Comparison of ENCODE assay signal across 36 mouse cellular contexts in the genomic region with DNA sequence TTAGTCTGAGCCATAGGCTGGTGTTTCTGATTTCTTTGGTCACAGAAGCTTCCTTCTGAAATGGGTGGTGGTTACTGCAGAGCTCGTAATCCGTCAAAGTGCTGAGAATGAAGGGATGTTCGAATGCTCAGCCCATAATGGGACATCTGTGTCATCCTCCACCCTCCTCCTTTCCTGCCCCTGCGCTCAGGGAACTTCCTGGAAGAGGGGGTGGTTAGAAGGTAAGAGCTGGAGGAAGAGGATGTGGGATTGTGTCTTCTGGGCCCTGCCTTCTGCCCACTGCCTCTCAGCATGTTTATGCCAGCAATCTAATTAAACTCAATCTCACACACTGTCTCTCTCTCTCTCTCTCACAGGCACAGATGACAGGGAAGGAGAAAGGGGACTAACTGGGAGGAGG. TPM values are rescaled to one million over a fixed set of nuclear protein-coding genes. Genes with fewer than 3 reads are reported as not detected.
DNase-seq lines count a peak whose midpoint lies in the region; ATAC-seq and TF ChIP-seq lines count a peak whose summit lies in the region.
"Had no signal": no experiment of that assay in that cellular context is flagged by ENCODE, and none has a peak within 500 bp of the region (broad histone marks: within the 10 kb centered on the region; RNA-seq: fewer than 3 reads in every experiment).

No protein-coding gene starts in this region.

- no peak for TF ChIP-seq POLR2A in cerebellum, adult 2 months (IDR thresholded peaks at IDR 0.05; ENCODE audit: borderline replicate concordance, insufficient read depth, low read length)

- TF ChIP-seq CTCF in cerebellum, adult 2 months (IDR thresholded peaks at IDR 0.05; ENCODE audit: borderline replicate concordance, insufficient read depth, low read depth, low read length): no peak
- TF ChIP-seq CTCF in intestine, postnatal 0 days (IDR thresholded peaks at IDR 0.05; ENCODE audit: low read depth): no peak

- H3K4me2 ChIP-seq in intestine, postnatal 0 days (replicated peaks; ENCODE audit: low read depth): no peak overlapping the region
- H3K4me2 ChIP-seq: forebrain, embryonic 13.5 days; heart, embryonic 12.5 days; heart, embryonic 15.5 days; hindbrain, embryonic 13.5 days had no signal

- ATAC-seq in frontal cortex, adult (ENCODE audit: low TSS enrichment): peak; percentile 51
- peak; percentile 81 for ATAC-seq in activated CD4-positive, CD25-positive, alpha-beta regulatory T cell, adult 4 months
- ATAC-seq in intestine, postnatal 0 days: no peak
- ATAC-seq: forebrain, embryonic 13.5 days; forebrain, embryonic 16.5 days; hindbrain, embryonic 16.5 days; Patski had no signal

- H3K4me3 ChIP-seq in cerebellum, adult 2 months (replicated peaks; ENCODE audit: insufficient read depth, low read depth, low read length): no peak overlapping the region
- no peak overlapping the region for H3K4me3 ChIP-seq in intestine, postnatal 0 days (ENCODE audit: low read depth, low read length)
- H3K4me3 ChIP-seq: forebrain, embryonic 10.5 days; forebrain, embryonic 13.5 days; heart, embryonic 12.5 days; heart, embryonic 15.5 days; hindbrain, embryonic 10.5 days; hindbrain, embryonic 13.5 days had no signal

- no peaks in the 10 kb centered on the region for H3K9me3 ChIP-seq in intestine, postnatal 0 days (ENCODE audit: control insufficient read depth)
- H3K9me3 ChIP-seq: forebrain, embryonic 10.5 days; forebrain, embryonic 13.5 days; G1E; heart, embryonic 12.5 days; heart, embryonic 15.5 days; hindbrain, embryonic 10.5 days; hindbrain, embryonic 13.5 days had no signal

- DNase-seq in frontal cortex, adult 2 months (ENCODE audit: extremely low spot score in 1 of 2, low spot score in 1 of 2): no peak
- peak; percentile 11 for DNase-seq in induced T-regulatory cell, adult 2 months (ENCODE audit: low read depth)
- no peak for DNase-seq in cerebellum, adult 2 months
- no peak for DNase-seq in retina, embryonic 14.5 days (ENCODE audit: low spot score)
- no peak for DNase-seq in left cerebral cortex, adult 18-20 months (ENCODE audit: low spot score in 2 of 2)
- DNase-seq: adrenal gland, postnatal 10 days; adrenal gland, postnatal 36 days; B cell, adult 2 months; cerebellum, adult 11 months; cerebellum, adult 8-10 months; cerebellum, postnatal 10 days; cerebellum, postnatal 36 days; gastrocnemius, postnatal 25 days; heart, adult 18-20 months; heart, postnatal 10 days; heart, postnatal 36 days; kidney, adult 11 months had no signal

- H3K4me1 ChIP-seq in cerebellum, adult 2 months (ENCODE audit: control insufficient read depth, insufficient read depth, low read length): no peaks in the 10 kb centered on the region
- no peaks in the 10 kb centered on the region for H3K4me1 ChIP-seq in intestine, postnatal 0 days (replicated peaks; ENCODE audit: control insufficient read depth, insufficient read depth, low read length)
- H3K4me1 ChIP-seq: forebrain, embryonic 10.5 days; forebrain, embryonic 13.5 days; heart, embryonic 12.5 days; heart, embryonic 15.5 days; hindbrain, embryonic 10.5 days; hindbrain, embryonic 13.5 days had no signal

- 79% methylated on average over 4 of the region's 4 CpGs for WGBS in cerebellum, adult 2 months
- WGBS in intestine, postnatal 0 days: 60% methylated on average over 4 of the region's 4 CpGs

- H3K9ac ChIP-seq in intestine, postnatal 0 days (ENCODE audit: low read depth, low read length): no peak overlapping the region
- H3K9ac ChIP-seq: forebrain, embryonic 13.5 days; heart, embryonic 12.5 days; heart, embryonic 15.5 days; hindbrain, embryonic 13.5 days had no signal

- H3K36me3 ChIP-seq in intestine, postnatal 0 days (ENCODE audit: control insufficient read depth, insufficient read depth): no peaks in the 10 kb centered on the region; the same call in 1 of the 2 replicates
- H3K36me3 ChIP-seq: forebrain, embryonic 10.5 days; heart, embryonic 12.5 days; heart, embryonic 15.5 days; hindbrain, embryonic 10.5 days; hindbrain, embryonic 13.5 days had no signal

- H3K27me3 ChIP-seq in cerebellum, adult 2 months (ENCODE audit: control insufficient read depth, insufficient read depth, low read length): no peaks in the 10 kb centered on the region
- H3K27me3 ChIP-seq in intestine, postnatal 0 days (replicated peaks; ENCODE audit: control insufficient read depth, insufficient read depth, low read length): no peaks in the 10 kb centered on the region
- H3K27me3 ChIP-seq: CH12.LX; forebrain, embryonic 13.5 days; heart, embryonic 12.5 days; heart, embryonic 15.5 days; hindbrain, embryonic 13.5 days; Patski had no signal

- H3K27ac ChIP-seq in cerebellum, adult 2 months (ENCODE audit: insufficient read depth, low read length): no peak overlapping the region
- no peak overlapping the region for H3K27ac ChIP-seq in intestine, postnatal 0 days (ENCODE audit: low read depth, low read length)
- H3K27ac ChIP-seq: forebrain, embryonic 10.5 days; forebrain, embryonic 13.5 days; heart, embryonic 15.5 days; hindbrain, embryonic 10.5 days; hindbrain, embryonic 13.5 days had no signal

RNA-seq across cellular contexts. Expression of a gene that starts 39.7 kb away (rescaled TPM):
- 0.10 TPM in 1 of 2 replicates, not detected in the other for polyA plus RNA-seq in frontal cortex, adult 2 months (2012; rRNA removed)
- polyA plus RNA-seq in activated CD4-positive, CD25-positive, alpha-beta regulatory T cell, adult 4 months (2017; shearing (Covaris generic)): not detected
- 0.10 TPM in 1 of 2 replicates, not detected in the other for polyA plus RNA-seq in cerebellum, adult 2 months (2012; rRNA removed)
- not detected for total RNA-seq in left cerebral cortex, adult 18-20 months (2021)
- polyA plus RNA-seq in intestine, postnatal 0 days (2015; fragmentation: Nextera tagmentation; extraction: Ambion mirVana): not detected in 2 replicates
- total RNA-seq: adrenal gland, postnatal 10 days; adrenal gland, postnatal 36 days; CH12.LX; G1E; gastrocnemius, adult 8-10 months; gastrocnemius, postnatal 25 days; heart, adult 18-20 months; heart, postnatal 10 days; heart, postnatal 36 days had no signal
- polyA plus RNA-seq: embryonic facial prominence, embryonic 11.5 days; embryonic facial prominence, embryonic 14.5 days; forebrain, embryonic 10.5 days; forebrain, embryonic 13.5 days; forebrain, embryonic 16.5 days; gonadal fat pad, adult 2 months; heart, embryonic 12.5 days; heart, embryonic 15.5 days; hindbrain, embryonic 10.5 days; hindbrain, embryonic 13.5 days; hindbrain, embryonic 16.5 days; intestine, embryonic 14.5 days; Patski had no signal
